Mouse (Mus musculus) lung, postnatal 0 days (tissue): ENCODE data around the gene Nup85. TPM values are rescaled to one million over a fixed set of nuclear protein-coding genes. Genes with fewer than 3 reads are reported as not detected.

ENCODE experiments used
- ATAC-seq: fragments of 200-750 bp; cut with Nextera tagmentation; 2 replicates; pipeline ENCODE4 v1.8.0; 2017; ENCODE audit warnings: moderate library complexity
- DNase-seq: peaks from one replicate; pipeline ENCODE4 v3.0.0-alpha.2; 2016; ENCODE audit warnings: low spot score
- H3K27ac ChIP-seq: fragments of 300-500 bp; sonication (generic); 2 replicates; pipeline ENCODE4 v1.5.1; 2014; ENCODE audit warnings: antibody characterized with exemption, mild to moderate bottlenecking, low read length, mixed read lengths
- H3K27me3 ChIP-seq: fragments of 300-500 bp; sonication (generic); replicated peaks from 2 replicates; pipeline ENCODE4 v1.6.1; 2014; ENCODE audit warnings: low read length, mixed read lengths; ENCODE audit not compliant: insufficient read depth
- H3K36me3 ChIP-seq: fragments of 300-500 bp; sonication (generic); 2 replicates; pipeline ENCODE4 v1.6.1; 2014; ENCODE audit warnings: low read length, mixed read lengths; ENCODE audit not compliant: insufficient read depth
- H3K4me1 ChIP-seq: fragments of 300-500 bp; sonication (generic); 2 replicates; pipeline ENCODE4 v1.6.1; 2014; ENCODE audit warnings: antibody characterized with exemption, low read depth, low read length, mixed read lengths; ENCODE audit not compliant: insufficient read depth
- H3K4me2 ChIP-seq: fragments of 300-500 bp; sonication (generic); replicated peaks from 2 replicates; pipeline ENCODE4 v1.6.1; 2014; ENCODE audit warnings: low read depth, mild to moderate bottlenecking, low read length, moderate library complexity, mixed read lengths
- H3K4me3 ChIP-seq: fragments of 300-500 bp; sonication (generic); 2 replicates; pipeline ENCODE4 v1.5.1; 2014; ENCODE audit warnings: low read depth, low read length
- H3K9ac ChIP-seq: fragments of 300-500 bp; sonication (generic); replicated peaks from 2 replicates; pipeline ENCODE4 v1.6.1; 2014; ENCODE audit warnings: low read depth, mild to moderate bottlenecking
- H3K9me3 ChIP-seq: fragments of 300-500 bp; sonication (generic); 2 replicates; pipeline ENCODE4 v1.6.1; 2016; ENCODE audit warnings: low read length, mixed read lengths
- CTCF ChIP-seq: IDR thresholded peaks from 2 replicates; pipeline ENCODE4 v1.5.1; 2016; ENCODE audit warnings: antibody characterized with exemption, mild to moderate bottlenecking
- EP300 ChIP-seq: IDR thresholded peaks from 2 replicates; pipeline ENCODE4 v1.6.1; 2016; ENCODE audit warnings: antibody characterized with exemption, mild to moderate bottlenecking, control low read depth
- WGBS: fragments of 180-500 bp; shearing (Covaris S2); extraction: QIAGEN DNeasy Blood & Tissue Kit; methylation state at CpG from one replicate; pipeline ENCODE4 v1.1.7; 2014; 5-methylcytosine and 5-hydroxymethylcytosine counted together
- polyA plus RNA-seq: library from polyadenylated mRNA; unstranded; fragments of >200 nt; fragmentation: Nextera tagmentation; extraction: Ambion mirVana; gene quantifications from 2 replicates; pipeline ENCODE4 v1.2.1, GENCODE M21; 2015

Gene Nup85
- polyA plus RNA-seq, 1 experiment from 2014 or later = 38.4 TPM

DNA sequence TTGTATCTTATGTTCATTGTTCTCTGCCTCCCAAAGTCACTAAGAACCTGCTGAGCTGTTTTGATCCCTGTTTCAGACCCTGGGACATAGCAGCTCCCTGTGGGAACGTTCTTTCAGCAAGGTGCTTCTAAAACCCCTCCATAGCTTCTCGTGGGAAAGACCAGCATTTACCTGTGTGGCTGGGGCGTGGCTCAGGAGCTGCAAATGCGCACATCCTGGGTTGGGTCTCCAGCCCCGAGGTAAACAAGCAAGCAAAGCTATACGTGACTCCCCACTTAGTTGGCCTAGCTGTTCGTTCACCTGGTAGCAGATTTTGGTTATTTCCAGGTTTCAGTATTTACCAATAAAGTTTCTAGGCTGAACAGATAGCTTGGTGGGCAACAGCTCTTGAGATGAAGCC, 68.0 kb downstream of the Nup85 start:
- H3K27ac ChIP-seq = no peak overlapping the region
- ATAC-seq = no peak
- no peak overlapping the region for H3K4me2 ChIP-seq
- no peak overlapping the region for H3K4me3 ChIP-seq
- H3K9me3 ChIP-seq = no peaks in the 10 kb centered on the region
- no peaks in the 10 kb centered on the region for H3K36me3 ChIP-seq
- no peaks in the 10 kb centered on the region for H3K27me3 ChIP-seq
- no peak overlapping the region for H3K9ac ChIP-seq
- no peak for TF ChIP-seq CTCF
- no peak for TF ChIP-seq EP300
- WGBS = 66% methylated on average over 7 of the region's 7 CpGs
- H3K4me1 ChIP-seq = no peaks in the 10 kb centered on the region
- no peak for DNase-seq

DNA sequence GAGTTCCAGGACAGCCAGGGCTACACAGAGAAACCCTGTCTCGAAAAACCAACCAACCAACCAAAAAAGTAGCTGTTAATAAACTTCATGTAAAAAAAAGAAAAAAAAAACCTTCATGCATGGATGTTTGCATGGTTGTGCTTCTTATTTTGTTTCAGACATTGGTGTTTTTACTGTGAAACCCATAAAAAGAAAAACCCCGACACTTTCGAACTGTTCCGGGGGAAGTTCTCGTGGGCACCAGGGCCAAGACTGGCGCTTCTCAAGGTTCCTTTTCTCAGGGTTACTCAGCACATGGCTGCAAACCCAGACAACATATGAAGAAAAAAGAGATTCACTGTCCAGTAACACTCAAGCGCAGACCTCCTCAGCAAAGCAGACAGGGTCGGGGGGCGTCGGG, 68.6 kb downstream of the Nup85 start:
- Histone ChIP-seq H3K4me2 (no peak overlapping the region), H3K27me3 (no peaks in the 10 kb centered on the region), H3K9ac (no peak overlapping the region), H3K36me3 (no peaks in the 10 kb centered on the region), H3K9me3 (no peaks in the 10 kb centered on the region), H3K27ac (no peak overlapping the region), H3K4me1 (no peaks in the 10 kb centered on the region), H3K4me3 (no peak overlapping the region)
- 80% methylated on average over 10 of the region's 10 CpGs for WGBS
- TF ChIP-seq CTCF (no peak), EP300 (no peak)
- no peak for ATAC-seq
- DNase-seq = no peak

Other genes with a start within 250 kb of the Nup85 start
- gene Ush1g, start 242.4 kb upstream of the Nup85 start, polyA plus RNA-seq = not detected in 2 replicates
- gene Otop3, start 229.7 kb upstream of the Nup85 start, polyA plus RNA-seq = not detected in 2 replicates
- 16.0 and 17.9 TPM in 2 replicates for gene Hid1, start 196.7 kb upstream of the Nup85 start, polyA plus RNA-seq
- 14.0 and 15.8 TPM in 2 replicates for gene Cdr2l, start 182.5 kb upstream of the Nup85 start, polyA plus RNA-seq
- gene Mrpl58, start 160.7 kb upstream of the Nup85 start, polyA plus RNA-seq = 154 and 180 TPM in 2 replicates
- gene Atp5h, start 144.5 kb upstream of the Nup85 start, polyA plus RNA-seq = 669 and 721 TPM in 2 replicates
- 18.6 and 19.1 TPM in 2 replicates for gene Kctd2, start 144.3 kb upstream of the Nup85 start, polyA plus RNA-seq
- gene Trim80, start 123.9 kb upstream of the Nup85 start, polyA plus RNA-seq = not detected in 2 replicates
- gene Slc16a5, start 102.0 kb upstream of the Nup85 start, polyA plus RNA-seq = 0.07 and 0.13 TPM in 2 replicates
- gene Armc7, start 88.8 kb upstream of the Nup85 start, polyA plus RNA-seq = 6.4 and 9.0 TPM in 2 replicates
- 102 and 109 TPM in 2 replicates for gene Nt5c, start 72.6 kb upstream of the Nup85 start, polyA plus RNA-seq
- 195 and 201 TPM in 2 replicates for gene Jpt1, start 50.0 kb upstream of the Nup85 start, polyA plus RNA-seq
- 546 and 580 TPM in 2 replicates for gene Sumo2, start 28.2 kb upstream of the Nup85 start, polyA plus RNA-seq
- 47.4 and 49.2 TPM in 2 replicates for gene Mrps7, start 39.5 kb downstream of the Nup85 start, polyA plus RNA-seq
- gene Gga3, start 39.6 kb downstream of the Nup85 start, polyA plus RNA-seq = 6.8 and 8.1 TPM in 2 replicates
- 74.7 and 78.6 TPM in 2 replicates for gene Mif4gd, start 48.5 kb downstream of the Nup85 start, polyA plus RNA-seq
- 18.9 and 19.5 TPM in 2 replicates for gene Slc25a19, start 63.9 kb downstream of the Nup85 start, polyA plus RNA-seq
- 62.8 and 75.9 TPM in 2 replicates for gene Grb2, start 144.2 kb downstream of the Nup85 start, polyA plus RNA-seq
- gene Tmem94, start 201.0 kb downstream of the Nup85 start, polyA plus RNA-seq = 17.0 and 19.4 TPM in 2 replicates
- gene Caskin2, start 249.2 kb downstream of the Nup85 start, polyA plus RNA-seq = 17.5 and 17.9 TPM in 2 replicates